Mouse (Mus musculus) G1E (cell line): ENCODE results near the gene Tfam.

Experiments
- CTCF ChIP-seq: IDR thresholded peaks from 2 replicates; pipeline ENCODE4 v1.5.1; 2012; ENCODE audit warnings: low read depth, low read length, inconsistent platforms, mixed read lengths
- GATA1 ChIP-seq: IDR thresholded peaks from 2 replicates; pipeline ENCODE4 v1.6.1; 2012; ENCODE audit warnings: borderline replicate concordance, low read length, inconsistent platforms, mixed read lengths
- POLR2AphosphoS5 ChIP-seq: IDR thresholded peaks from 2 replicates; pipeline ENCODE4 v1.6.1; 2012; ENCODE audit warnings: low read depth, low read length, inconsistent platforms; ENCODE audit not compliant: insufficient replicate concordance
- TAL1 ChIP-seq: conservative IDR thresholded peaks from 2 replicates; pipeline ENCODE4 v1.6.1; 2012; ENCODE audit warnings: low read depth, low read length, inconsistent platforms, mixed read lengths

GRCm38 (mm10) chr10:71194713-71195112 is 43.4 kb downstream of the Tfam start:
- no peak for TF ChIP-seq CTCF
- TF ChIP-seq GATA1: no peak
- no peak for TF ChIP-seq TAL1
- no peak for TF ChIP-seq POLR2AphosphoS5
